Mouse (Mus musculus) ZHBTc4 (cell line): ENCODE measurements at regions not wholly inside any gene's neighbourhood (a gene's known extent, or its start where the extent isn't known, plus 50 kb on each side); places are given as distances from the start of the nearest gene placed in this dataset.

Source experiments
- DNase-seq: peaks from one replicate; pipeline ENCODE4 v3.0.0-alpha.2; 2011; ENCODE audit warnings: low read depth, low spot score

DNA sequence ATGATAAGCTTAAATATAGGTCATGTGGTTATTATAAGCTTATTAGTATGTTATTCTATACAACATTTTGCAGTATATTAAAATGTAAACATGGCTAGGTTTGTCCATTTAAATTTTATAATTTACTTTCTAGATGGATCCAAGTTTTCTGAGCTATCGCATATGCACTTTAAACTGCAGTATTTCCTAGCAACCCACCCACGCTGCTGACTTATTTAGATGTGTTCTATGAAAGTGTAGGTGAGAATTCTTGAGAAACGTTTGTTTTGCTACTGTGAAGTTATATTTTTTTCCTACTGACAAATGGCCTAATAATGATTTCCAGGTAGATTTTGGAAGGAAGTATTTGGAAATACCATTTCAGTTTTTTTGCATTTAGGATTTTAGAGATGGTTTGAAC is 308.0 kb downstream of the Gbe1 start:
- no peak for DNase-seq

DNA sequence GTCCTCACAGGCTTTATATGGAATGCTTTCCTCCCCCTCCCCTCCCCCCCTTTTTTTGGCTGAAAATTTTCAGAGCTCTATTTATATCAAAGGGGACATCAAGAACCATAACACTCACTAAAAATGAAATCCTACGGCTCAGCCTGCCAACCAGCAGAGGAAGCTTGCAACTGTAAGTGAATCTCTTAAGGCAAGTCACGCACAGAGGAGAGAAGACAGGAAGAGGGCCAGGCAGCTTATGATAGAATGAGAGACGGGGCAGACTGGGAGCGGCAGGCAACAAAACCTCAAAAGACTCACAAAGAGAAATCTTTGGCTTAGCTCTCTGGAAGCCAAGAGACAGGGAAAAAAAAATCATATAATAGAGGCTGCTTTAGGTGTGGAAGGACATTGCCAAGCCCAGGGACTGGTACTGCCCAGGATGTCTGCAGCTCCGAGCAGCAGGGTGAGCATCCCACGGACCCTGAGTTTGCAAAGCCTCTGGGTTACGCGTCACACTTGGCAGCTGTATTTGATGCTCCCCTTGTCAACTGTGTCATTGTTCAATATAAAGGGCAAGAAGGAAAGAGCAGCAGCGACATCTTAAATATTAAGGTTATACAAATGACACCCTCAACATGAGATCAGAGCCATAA is 330.0 kb downstream of the Gbe1 start:
- no peak for DNase-seq

DNA sequence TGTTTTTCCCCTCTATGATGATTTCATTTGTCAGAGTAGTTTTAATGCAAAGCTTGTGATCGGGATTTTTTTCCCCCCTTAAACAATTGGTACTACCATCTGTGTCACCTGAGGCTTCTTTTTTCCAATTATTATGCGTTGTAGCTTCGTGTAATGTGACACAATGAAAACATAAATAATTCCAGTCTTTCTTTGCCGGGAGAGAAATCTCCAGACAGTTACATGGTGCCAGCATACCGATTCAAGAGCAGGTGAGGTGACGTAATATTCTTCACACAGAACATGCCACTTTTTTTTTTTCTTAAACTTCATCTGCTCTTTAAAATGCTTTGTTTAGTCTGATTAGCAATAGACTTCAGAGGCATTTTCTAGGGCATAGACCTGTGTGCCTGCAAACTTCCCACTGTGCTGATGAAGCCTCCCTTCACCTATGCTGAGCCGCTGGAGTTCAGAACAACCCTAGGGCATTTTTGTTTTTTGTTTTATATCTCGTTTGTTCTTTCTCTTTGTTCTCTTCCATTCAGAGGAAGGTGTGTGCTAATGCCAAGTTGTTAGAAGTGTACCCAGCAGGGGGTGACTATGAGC is 331.0 kb downstream of the Gbe1 start:
- peak; percentile 12 for DNase-seq

DNA sequence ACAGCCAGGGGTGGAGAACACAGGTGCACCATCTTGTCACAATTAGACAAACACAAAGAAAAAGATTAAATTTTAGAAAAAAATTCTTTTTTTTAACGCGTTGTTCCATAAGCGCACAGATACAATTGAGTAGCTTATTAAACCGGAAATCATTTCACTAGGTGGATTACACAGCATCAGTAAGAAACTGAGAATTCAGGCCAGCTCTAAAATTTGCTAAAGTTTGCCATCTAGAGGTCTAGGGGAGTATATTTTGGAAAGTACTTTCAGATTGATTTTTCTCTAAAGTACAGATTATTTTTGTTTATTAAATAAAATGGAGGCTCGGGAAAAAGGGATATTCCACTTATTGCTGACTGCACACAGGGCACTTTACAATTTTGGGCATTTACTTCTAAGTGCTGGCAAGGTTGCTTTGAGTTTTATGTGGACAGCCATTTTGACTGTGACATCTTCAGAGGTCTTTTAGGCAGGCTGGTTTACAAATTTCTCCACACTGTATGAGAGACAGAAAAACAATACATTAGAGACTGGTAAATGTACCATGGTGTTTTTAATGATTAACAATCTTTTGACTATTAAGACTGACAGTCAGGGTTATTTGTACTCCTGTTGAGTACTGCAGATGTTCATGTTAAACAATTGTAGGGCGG is 340.8 kb downstream of the Gbe1 start:
- DNase-seq = no peak

DNA sequence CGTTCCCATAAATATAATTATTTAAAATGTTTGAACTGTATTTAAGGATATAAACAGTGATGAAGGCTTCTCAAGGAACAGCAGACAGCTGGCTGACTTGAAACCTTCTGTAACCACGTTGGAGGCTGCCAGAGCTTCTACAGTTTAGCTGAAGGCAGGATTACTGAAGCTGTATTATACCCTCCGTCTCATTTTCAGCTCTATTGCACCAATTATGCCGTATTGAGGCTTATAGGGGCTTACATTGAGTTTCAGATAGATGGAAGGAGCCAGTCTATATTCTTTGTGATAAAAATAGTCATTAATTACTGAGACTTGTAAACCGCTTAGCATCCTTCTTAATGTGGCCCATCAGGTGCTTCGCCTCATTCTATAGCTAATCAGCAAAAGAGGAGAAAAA is 376.1 kb downstream of the Gbe1 start:
- DNase-seq = no peak

DNA sequence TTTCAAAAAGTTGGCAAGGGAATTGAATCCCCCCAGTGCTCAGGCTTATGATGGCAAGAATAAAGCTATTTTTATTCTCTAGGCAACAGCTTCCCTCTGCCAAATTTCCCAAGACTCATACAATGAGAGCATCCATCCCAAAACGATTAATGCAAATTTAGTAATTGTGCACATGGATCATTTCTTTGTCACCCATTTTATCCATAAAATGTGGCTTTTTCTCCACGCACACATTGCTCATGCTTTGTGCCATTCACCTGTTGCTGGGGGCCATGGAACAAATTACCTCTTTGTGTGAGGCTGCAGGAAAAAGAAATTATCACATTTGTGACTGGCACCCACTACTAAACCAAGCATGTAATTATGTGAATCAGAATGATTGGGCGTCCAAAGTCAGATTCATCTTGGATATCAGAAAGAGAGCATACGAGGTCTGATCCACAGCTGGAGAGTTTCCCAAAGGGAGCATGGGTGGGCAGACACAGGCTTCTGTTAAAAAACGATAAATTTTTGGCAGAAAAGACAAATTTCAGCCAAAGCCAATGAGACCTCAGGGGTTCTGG is 411.1 kb downstream of the Gbe1 start:
- no peak for DNase-seq

DNA sequence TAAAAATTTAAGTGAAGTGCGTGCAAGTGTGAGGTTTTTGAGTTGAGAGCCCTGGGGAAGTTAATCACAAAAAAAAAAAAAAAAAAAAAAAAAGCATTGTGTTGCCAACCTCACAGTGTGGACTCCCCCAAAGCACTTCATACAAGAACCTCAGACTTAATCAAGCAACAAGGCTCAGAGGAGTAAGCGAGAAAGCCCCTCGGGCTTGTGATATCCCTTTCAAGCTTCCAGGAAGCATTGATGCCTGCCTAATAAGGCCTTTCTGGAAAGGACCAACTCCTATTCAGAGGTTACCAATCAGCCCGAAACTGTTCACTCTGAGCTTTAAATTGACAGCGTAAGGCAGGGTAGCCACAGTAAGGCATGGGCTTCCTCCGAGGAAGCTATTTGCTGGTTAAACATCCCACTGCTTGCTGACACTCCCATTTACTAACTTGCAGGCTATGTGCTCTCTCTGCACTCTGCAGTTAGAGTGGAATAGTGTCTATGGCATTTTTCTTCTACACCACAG is 411.6 kb downstream of the Gbe1 start:
- no peak for DNase-seq

DNA sequence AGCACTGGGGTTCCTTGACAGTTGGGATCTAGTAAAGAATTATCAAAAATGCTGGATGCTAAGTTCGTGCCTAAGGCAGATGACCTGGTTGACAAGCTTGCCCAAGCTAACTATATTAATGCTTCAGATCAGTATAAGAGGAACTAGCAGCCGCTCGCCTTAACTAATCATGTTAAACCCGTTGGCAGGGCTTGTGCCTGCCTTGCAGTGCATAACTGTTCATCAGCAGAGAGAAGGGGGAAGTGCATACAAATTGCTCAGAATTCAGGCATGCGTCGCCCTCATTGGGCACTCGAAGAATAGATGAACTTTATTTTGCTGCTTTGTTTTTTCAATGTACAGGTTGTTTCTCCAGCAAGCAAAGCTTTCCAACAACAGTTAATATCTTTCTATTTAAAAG is 419.3 kb downstream of the Gbe1 start:
- DNase-seq = no peak

DNA sequence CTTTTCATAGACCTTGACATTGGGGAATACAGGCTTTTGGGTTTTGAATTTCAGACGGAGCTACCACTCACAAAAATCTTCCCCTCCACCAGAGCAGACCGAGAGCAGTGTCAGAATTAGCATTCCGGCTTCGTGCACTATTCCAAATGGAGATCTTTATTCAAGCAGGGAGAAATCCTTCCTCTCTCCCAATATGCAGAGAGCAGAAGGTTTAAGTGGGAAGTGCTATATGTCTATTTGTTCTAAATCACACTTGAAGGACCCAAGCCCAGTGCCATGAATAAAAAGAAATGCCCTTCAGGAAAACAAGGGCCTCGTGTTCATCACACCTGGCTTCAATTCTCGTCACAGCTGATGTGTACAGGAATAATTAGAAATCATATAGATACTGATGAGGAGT is 426.3 kb downstream of the Gbe1 start:
- no peak for DNase-seq

DNA sequence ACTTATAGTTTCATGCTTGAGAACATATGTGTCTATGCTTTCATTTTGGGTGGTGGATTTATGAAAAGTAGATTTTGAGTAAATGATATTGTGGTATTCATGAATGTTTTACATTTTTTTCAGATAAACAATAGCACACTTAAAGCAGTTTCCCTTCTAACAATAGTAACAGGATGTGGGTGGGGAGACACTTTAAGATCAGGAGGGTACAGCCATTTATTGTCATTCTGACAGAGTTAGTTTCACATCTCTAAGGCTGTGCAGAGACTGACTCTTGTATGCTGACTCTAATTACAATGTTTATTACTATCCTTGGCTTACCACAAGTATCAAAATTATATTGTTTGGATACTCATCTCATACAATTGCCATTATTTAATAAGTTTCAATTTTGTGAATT is 440.5 kb downstream of the Gbe1 start:
- DNase-seq = no peak

DNA sequence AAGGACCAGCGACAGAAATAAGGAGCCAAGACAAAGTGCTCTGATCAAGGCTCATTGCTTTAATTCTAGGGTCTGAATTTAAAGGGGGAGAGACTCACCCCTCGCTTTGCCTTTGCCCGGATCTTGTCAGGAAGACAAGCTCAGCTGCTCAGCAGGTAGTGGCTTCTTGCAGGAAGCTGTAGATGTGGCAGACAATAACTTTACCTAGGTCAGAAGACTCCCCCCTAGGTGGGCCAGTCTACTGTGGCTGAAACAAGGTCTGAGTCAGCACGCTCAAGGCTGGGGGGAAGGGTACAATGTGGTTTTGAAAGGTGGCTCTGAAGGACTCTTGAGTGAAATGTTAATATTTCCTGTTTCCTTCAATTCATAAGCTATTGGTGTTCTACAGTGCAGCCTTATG is 484.3 kb downstream of the Gbe1 start:
- DNase-seq = no peak

DNA sequence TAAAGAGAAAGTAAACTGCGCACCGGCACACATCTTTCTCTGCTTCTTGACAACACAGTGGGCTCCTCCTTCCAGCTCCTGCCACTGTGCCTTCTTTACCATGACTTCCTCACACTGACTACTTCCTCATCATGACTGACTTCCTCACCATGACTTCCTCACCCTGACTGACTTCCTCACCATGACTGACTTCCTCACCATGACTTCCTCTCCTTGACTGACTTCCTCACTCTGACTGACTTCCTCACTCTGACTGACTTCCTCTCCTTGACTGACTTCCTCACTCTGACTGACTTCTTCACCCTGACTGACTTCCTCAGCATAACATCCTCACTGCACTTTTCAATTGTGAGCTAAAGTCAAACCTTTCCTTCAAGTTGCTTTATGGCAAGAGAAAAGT is 489.8 kb downstream of the Gbe1 start:
- DNase-seq = no peak

DNA sequence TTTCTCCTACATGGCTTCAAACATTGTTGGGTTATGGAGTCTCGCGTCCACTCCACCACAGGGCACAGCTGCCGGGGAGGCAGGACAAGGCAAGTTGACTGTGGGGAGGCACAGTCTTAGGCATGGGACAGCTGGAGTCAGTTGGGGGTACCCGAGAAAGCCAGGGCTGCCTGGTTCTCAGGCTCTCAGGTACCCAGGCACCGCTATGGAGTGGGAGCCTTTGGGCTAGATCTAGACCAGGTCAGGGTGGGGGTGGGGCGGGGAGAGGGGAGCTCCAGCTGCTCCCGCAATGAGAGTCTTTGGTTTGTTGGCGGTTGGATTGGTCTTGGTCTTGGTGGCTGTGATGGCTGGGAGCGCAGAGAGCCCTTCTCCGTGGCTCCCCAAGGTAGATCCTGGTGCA is 512.2 kb downstream of the Gbe1 start:
- no peak for DNase-seq

DNA sequence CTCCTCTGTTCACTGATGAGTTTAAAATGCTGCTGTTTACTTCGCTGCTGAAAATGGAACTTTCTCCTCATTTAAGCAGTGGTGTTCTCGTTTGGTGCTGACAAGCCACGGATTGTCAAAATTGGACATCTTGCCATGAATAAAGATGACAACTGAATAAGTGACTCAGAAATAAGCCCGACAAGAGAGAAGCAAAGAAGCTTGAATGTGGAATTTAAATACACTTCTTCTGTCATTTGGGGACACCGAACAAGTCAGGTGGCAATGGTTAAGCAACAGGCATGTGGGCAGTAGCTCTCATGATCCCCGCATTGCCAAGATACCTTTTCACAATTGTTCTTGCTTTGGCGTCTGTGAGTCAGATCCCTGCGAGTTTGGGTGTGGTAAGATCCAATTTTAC is 521.3 kb downstream of the Gbe1 start:
- no peak for DNase-seq

DNA sequence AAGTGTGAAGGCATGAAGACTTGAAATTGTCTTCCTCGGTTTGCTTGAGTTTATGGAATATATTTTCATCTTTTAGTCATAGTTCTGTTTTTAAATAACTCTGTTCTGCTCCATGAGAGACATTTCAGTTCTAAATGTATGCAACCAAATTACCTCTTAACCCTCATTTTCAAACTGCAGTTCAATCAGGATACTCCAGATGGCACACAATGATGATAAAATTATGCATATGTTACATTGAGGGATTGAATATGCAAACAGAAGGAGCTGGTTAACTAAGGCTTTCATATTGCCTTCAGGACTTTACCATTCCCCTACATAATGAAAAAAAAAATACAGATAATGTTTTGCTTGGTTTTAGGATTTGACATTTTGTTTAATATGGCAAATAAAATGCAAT is 524.4 kb downstream of the Gbe1 start:
- DNase-seq = no peak

DNA sequence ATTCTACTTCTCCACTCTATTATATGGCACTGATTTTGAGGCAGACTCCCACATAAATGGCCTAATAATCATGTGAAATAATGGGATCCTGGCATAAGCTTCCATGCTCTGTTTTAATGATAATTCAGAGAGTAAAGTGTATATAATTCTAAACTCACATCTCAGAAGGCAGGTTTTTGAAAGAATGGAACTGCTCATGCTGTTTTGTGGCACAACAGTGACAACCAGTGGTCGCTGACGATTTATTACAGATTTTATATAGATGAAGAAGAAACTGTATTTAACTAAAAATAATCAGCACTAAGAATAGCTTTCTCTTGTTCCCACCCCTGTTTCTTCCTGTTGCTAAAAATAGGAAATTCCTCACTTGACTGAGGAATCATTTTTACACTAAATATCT is 554.5 kb downstream of the Gbe1 start:
- DNase-seq = no peak

DNA sequence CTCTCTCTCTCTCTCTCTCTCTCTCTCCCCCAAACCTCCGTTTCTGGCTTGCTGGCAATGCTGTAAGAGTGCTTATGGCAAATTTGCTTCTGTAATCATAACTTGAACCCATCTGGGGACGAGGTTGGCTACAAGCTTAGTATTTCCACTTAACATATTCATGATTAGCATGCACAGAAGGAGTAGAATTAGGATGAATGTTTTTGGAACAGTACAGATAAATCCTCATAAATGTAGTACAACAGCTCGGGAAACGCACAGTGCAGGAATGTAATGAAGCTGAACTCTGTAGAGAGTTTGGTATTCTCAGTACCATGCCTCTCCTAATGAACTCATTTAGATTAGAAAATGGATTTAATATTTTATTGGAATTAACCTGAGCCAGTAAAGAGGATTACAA is 555.5 kb downstream of the Gbe1 start:
- DNase-seq = no peak

DNA sequence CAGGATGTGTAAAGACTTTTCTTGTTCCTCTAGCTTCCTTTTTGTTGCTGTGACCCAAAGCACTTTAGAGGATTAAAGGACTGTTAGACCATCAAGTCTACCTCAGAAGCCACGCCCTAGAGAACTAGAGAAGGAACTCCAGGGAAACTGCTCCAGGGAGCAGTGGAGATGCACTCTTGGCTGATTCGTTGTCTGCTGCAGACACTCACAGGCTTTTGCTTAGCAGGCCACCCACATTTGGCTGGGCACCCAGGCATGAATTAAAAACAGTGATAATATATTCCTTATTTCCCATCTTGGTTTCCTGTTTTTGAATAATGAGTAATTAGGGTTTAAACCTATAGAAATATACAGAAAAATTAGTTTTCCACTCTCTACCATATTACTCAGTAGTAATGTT is 560.3 kb downstream of the Gbe1 start:
- no peak for DNase-seq

DNA sequence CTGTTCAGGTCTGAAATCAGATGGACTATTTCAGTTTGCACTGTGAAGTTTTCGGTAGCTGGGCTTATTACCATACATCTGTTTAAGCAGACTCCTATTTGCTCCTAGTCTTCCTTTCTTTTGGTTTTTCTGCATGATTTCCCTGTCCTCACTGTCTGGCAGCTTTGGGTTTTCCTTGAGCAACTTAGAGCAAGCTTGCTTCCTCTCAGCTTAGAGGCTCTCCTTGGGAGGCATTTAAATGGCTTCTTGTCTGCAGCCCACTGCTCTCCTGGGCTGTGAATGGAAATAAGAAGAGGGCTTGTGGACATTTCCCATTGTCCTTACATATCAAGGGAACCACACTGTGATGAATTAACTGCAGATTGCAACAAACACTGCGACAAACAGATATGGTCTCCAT is 566.9 kb downstream of the Gbe1 start:
- no peak for DNase-seq

DNA sequence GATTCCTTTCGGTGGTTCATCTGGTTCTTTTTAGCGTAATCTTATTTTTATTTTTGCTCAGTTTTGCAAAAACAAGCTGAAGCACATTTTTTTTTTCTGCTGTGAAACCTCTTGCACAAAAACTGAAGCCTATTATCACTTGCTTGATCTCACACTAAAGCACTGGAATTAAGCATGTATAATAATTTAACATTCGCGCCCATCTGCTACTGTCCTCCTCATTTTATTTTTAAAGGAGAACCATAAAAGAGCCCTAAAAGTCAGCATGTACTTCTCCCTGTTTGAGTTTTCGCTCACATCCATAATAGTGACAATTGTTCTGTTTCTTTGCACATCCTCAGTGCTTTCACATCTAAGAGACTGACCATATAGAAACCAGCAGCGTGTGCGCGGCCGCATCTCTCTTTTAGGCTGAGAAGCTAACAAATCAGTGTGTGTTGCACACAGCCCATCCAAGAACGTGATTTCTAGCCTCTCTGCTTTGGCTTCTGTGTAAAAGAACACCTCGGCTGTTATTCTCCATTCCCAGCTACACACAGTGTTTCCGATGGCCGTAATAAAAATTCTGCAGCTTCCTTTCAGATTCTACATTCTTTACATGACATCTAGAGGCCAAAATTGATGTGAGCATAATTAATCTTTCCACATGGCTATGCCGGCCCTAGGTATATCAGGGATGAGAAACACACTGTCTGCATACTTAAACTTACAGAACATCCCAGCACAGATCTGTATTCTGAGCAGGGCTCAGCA is 567.5 kb downstream of the Gbe1 start:
- no peak for DNase-seq

DNA sequence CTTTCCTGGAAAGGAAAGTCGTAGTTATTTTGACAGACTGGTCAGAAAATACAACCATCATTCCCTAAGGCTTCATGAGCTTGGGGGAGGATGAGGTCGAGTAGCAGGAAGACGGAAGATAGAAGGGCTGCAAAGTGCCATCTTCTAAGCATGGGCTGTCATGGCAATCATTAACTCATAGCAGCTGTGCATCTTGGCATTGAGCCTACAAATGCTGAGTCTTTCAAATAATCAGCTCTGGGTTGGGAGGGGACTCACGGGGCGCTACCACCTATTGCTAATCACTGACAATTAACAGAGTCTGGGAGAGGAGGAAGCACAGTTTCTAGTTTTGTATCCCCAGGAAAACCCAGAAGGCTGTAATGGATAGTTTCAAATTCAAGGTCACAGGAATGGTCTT is 586.3 kb downstream of the Gbe1 start:
- no peak for DNase-seq

DNA sequence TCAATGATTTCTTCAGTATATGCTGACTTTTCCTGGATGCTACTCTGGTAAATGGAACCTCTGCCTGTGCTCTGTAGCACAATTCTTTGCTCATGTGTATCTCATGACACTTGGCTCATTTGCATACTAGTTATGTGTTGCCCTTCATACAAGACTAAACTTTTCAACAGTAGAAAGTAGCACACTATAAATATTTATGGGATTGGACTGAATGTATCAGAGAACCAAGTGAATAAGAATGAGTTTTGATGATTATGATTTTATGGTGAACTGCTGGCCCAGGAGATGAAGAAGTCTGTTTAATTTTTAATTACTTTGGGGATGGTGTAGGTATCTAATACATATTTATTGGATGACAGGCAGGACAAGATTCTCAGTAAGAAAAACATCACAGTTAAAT is 606.3 kb downstream of the Gbe1 start:
- no peak for DNase-seq
